Mouse (Mus musculus) neural tube, embryonic 13.5 days (tissue): ENCODE results near the gene Eya4. TPM values are rescaled to one million over a fixed set of nuclear protein-coding genes. Genes with fewer than 3 reads are reported as not detected.
A peak's percentile ranks its signal among the peaks of the same experiment; 100 is the strongest.

ENCODE experiments used
- ATAC-seq: fragments of 200-750 bp; cut with Nextera tagmentation; 2 replicates; pipeline ENCODE4 v1.8.0; 2017; ENCODE audit warnings: low read depth, mild to moderate bottlenecking, moderate TSS enrichment, moderate library complexity
- H3K27ac ChIP-seq: fragments of 300-500 bp; sonication (generic); replicated peaks from 2 replicates; pipeline ENCODE4 v1.5.1; 2015; ENCODE audit warnings: moderate library complexity, mild to moderate bottlenecking, inconsistent platforms
- H3K27me3 ChIP-seq: fragments of 300-500 bp; sonication (generic); 2 replicates; pipeline ENCODE4 v1.6.1; 2015; ENCODE audit warnings: mild to moderate bottlenecking, inconsistent platforms
- H3K36me3 ChIP-seq: fragments of 300-500 bp; sonication (generic); 2 replicates; pipeline ENCODE4 v1.6.1; 2015; ENCODE audit warnings: mild to moderate bottlenecking, inconsistent platforms
- H3K4me1 ChIP-seq: fragments of 300-500 bp; sonication (generic); replicated peaks from 2 replicates; pipeline ENCODE4 v1.6.1; 2015; ENCODE audit warnings: inconsistent platforms
- H3K4me2 ChIP-seq: fragments of 300-500 bp; sonication (generic); 2 replicates; pipeline ENCODE4 v1.6.1; 2015; ENCODE audit warnings: inconsistent platforms, mild to moderate bottlenecking, moderate library complexity
- H3K4me3 ChIP-seq: fragments of 300-500 bp; sonication (generic); 2 replicates; pipeline ENCODE4 v1.5.1; 2015; ENCODE audit warnings: mild to moderate bottlenecking, inconsistent platforms
- H3K9ac ChIP-seq: fragments of 300-500 bp; sonication (generic); 2 replicates; pipeline ENCODE4 v1.6.1; 2015; ENCODE audit warnings: moderate library complexity, mild to moderate bottlenecking, inconsistent platforms
- H3K9me3 ChIP-seq: fragments of 300-500 bp; sonication (generic); 2 replicates; pipeline ENCODE4 v1.6.1; 2016; ENCODE audit warnings: inconsistent platforms
- WGBS: fragments of 180-500 bp; shearing (Covaris S2); methylation state at CpG from one replicate; pipeline ENCODE4 v1.1.7; 2015; 5-methylcytosine and 5-hydroxymethylcytosine counted together
- polyA plus RNA-seq: library from polyadenylated mRNA; unstranded; fragments of >200 nt; fragmentation: Nextera tagmentation; extraction: Ambion mirVana; gene quantifications from 2 replicates; pipeline ENCODE4 v1.2.1, GENCODE M21; 2015

Eya4 gene
- polyA plus RNA-seq, 1 experiment from 2014 or later, result 0.75 TPM

- Histone ChIP-seq H3K9me3 (no peaks in the 10 kb centered on the region), H3K4me2 (no peak overlapping the region), H3K9ac (no peak overlapping the region), H3K4me1 (no peaks in the 10 kb centered on the region), H3K4me3 (no peak overlapping the region), H3K36me3 (no peaks in the 10 kb centered on the region), H3K27ac (no peak overlapping the region), H3K27me3 (no peaks in the 10 kb centered on the region)
- 66% methylated on average over 4 of the region's 4 CpGs for WGBS
- 0 out of 2 replicates have a peak, but pooled peaks have one; percentile 15 for ATAC-seq
These were observed 28.3 kb downstream of the Eya4 start for GRCm38 (mm10) chr10:23322275-23322674.

GRCm38 (mm10) chr10:23295616-23296015 lies 55.0 kb downstream of the Eya4 start:
- H3K4me1 ChIP-seq, result no peaks in the 10 kb centered on the region
- 92% methylated on average over 3 of the region's 3 CpGs for WGBS
- ATAC-seq, result no peak

GRCm38 (mm10) chr10:23292495-23292894 lies 58.1 kb downstream of the Eya4 start:
- no peaks in the 10 kb centered on the region for H3K27me3 ChIP-seq
- H3K4me1 ChIP-seq, result no peaks in the 10 kb centered on the region
- H3K4me3 ChIP-seq, result no peak overlapping the region
- ATAC-seq, result no peak
- no peaks in the 10 kb centered on the region for H3K9me3 ChIP-seq
- no peak overlapping the region for H3K4me2 ChIP-seq
- no peak overlapping the region for H3K9ac ChIP-seq
- no peak overlapping the region for H3K27ac ChIP-seq
- WGBS, result 66% methylated on average over 7 of the region's 7 CpGs
- H3K36me3 ChIP-seq, result no peaks in the 10 kb centered on the region

More at GRCm38 (mm10) chr10:23295616-23296015, 55.0 kb downstream of the Eya4 start:
- no peak overlapping the region for H3K27ac ChIP-seq
- H3K27me3 ChIP-seq, result no peaks in the 10 kb centered on the region
- no peak overlapping the region for H3K9ac ChIP-seq
- no peaks in the 10 kb centered on the region for H3K9me3 ChIP-seq
- H3K4me2 ChIP-seq, result no peak overlapping the region
- no peaks in the 10 kb centered on the region for H3K36me3 ChIP-seq
- no peak overlapping the region for H3K4me3 ChIP-seq

- no peak overlapping the region for H3K4me2 ChIP-seq
- no peak overlapping the region for H3K9ac ChIP-seq
- 93% methylated on average over 3 of the region's 3 CpGs for WGBS
- H3K4me3 ChIP-seq, result no peak overlapping the region
- H3K27ac ChIP-seq, result no peak overlapping the region
- H3K9me3 ChIP-seq, result no peaks in the 10 kb centered on the region
- no peaks in the 10 kb centered on the region for H3K4me1 ChIP-seq
- no peak for ATAC-seq
- H3K27me3 ChIP-seq, result no peaks in the 10 kb centered on the region
- H3K36me3 ChIP-seq, result no peaks in the 10 kb centered on the region
These were observed 73.2 kb downstream of the Eya4 start for GRCm38 (mm10) chr10:23277371-23277770.

- no peaks in the 10 kb centered on the region for H3K36me3 ChIP-seq
- no peak overlapping the region for H3K27ac ChIP-seq
- H3K4me2 ChIP-seq, result no peak overlapping the region
- no peak overlapping the region for H3K9ac ChIP-seq
- 43% methylated on average over 9 of the region's 9 CpGs for WGBS
- no peaks in the 10 kb centered on the region for H3K9me3 ChIP-seq
- peak; percentile 76 for ATAC-seq
- H3K27me3 ChIP-seq, result no peaks in the 10 kb centered on the region
- H3K4me3 ChIP-seq, result no peak overlapping the region
- 0 out of 2 replicates have a peak, but pooled peaks cover 6% of the 10 kb centered on the region for H3K4me1 ChIP-seq
These were observed 79.5 kb downstream of the Eya4 start for GRCm38 (mm10) chr10:23271050-23271621.

- ATAC-seq, result no peak
- WGBS, result 85% methylated on average over 2 of the region's 2 CpGs
- H3K9ac ChIP-seq, result no peak overlapping the region
- H3K4me2 ChIP-seq, result no peak overlapping the region
- no peaks in the 10 kb centered on the region for H3K27me3 ChIP-seq
- H3K36me3 ChIP-seq, result no peaks in the 10 kb centered on the region
- no peak overlapping the region for H3K4me3 ChIP-seq
- 0 out of 2 replicates have a peak, but pooled peaks cover 6% of the 10 kb centered on the region for H3K4me1 ChIP-seq
- H3K9me3 ChIP-seq, result no peaks in the 10 kb centered on the region
- H3K27ac ChIP-seq, result no peak overlapping the region
These were observed 80.1 kb downstream of the Eya4 start for GRCm38 (mm10) chr10:23270502-23270901.

- Histone ChIP-seq H3K36me3 (no peaks in the 10 kb centered on the region), H3K9ac (no peak overlapping the region), H3K4me1 (no peaks in the 10 kb centered on the region), H3K4me2 (no peak overlapping the region), H3K9me3 (no peaks in the 10 kb centered on the region), H3K27ac (no peak overlapping the region), H3K4me3 (no peak overlapping the region), H3K27me3 (no peaks in the 10 kb centered on the region)
- 31% methylated on average over 4 of the region's 4 CpGs for WGBS
- ATAC-seq, result no peak
These were observed 98.4 kb downstream of the Eya4 start for GRCm38 (mm10) chr10:23252180-23252579.

GRCm38 (mm10) chr10:23246485-23246884 lies 104.1 kb downstream of the Eya4 start:
- no peaks in the 10 kb centered on the region for H3K9me3 ChIP-seq
- H3K27me3 ChIP-seq, result no peaks in the 10 kb centered on the region
- 87% methylated on average over 3 of the region's 3 CpGs for WGBS
- H3K4me3 ChIP-seq, result no peak overlapping the region
- no peaks in the 10 kb centered on the region for H3K36me3 ChIP-seq
- H3K4me2 ChIP-seq, result no peak overlapping the region
- H3K27ac ChIP-seq, result no peak overlapping the region
- no peak overlapping the region for H3K9ac ChIP-seq
- H3K4me1 ChIP-seq, result no peaks in the 10 kb centered on the region
- ATAC-seq, result no peak

- Histone ChIP-seq H3K4me2 (no peak overlapping the region), H3K9me3 (no peaks in the 10 kb centered on the region), H3K27ac (no peak overlapping the region), H3K4me3 (no peak overlapping the region), H3K36me3 (no peaks in the 10 kb centered on the region), H3K9ac (no peak overlapping the region), H3K4me1 (0 out of 2 replicates have a peak, but pooled peaks cover 3% of the 10 kb centered on the region), H3K27me3 (no peaks in the 10 kb centered on the region)
- ATAC-seq, result no peak
- WGBS, result 77% methylated on average over 11 of the region's 11 CpGs
These were observed 113.7 kb downstream of the Eya4 start for GRCm38 (mm10) chr10:23236918-23237317.

- Histone ChIP-seq H3K4me2 (no peak overlapping the region), H3K9ac (no peak overlapping the region), H3K36me3 (no peaks in the 10 kb centered on the region), H3K27me3 (no peaks in the 10 kb centered on the region), H3K27ac (no peak overlapping the region), H3K4me3 (no peak overlapping the region), H3K9me3 (no peaks in the 10 kb centered on the region), H3K4me1 (0 out of 2 replicates have a peak, but pooled peaks cover 3% of the 10 kb centered on the region)
- WGBS, result 88% methylated on average over 4 of the region's 4 CpGs
- no peak for ATAC-seq
These were observed 115.2 kb downstream of the Eya4 start for GRCm38 (mm10) chr10:23235405-23235804.

- no peaks in the 10 kb centered on the region for H3K27me3 ChIP-seq
- H3K9ac ChIP-seq, result no peak overlapping the region
- WGBS, result 68% methylated on average over 6 of the region's 6 CpGs
- no peak for ATAC-seq
- 0 out of 2 replicates have a peak, but pooled peaks cover 3% of the 10 kb centered on the region for H3K4me1 ChIP-seq
- H3K4me2 ChIP-seq, result no peak overlapping the region
- no peaks in the 10 kb centered on the region for H3K36me3 ChIP-seq
- no peaks in the 10 kb centered on the region for H3K9me3 ChIP-seq
- H3K27ac ChIP-seq, result no peak overlapping the region
- no peak overlapping the region for H3K4me3 ChIP-seq
These were observed 117.2 kb downstream of the Eya4 start for GRCm38 (mm10) chr10:23233425-23233824.

GRCm38 (mm10) chr10:23230863-23231262 lies 119.7 kb downstream of the Eya4 start:
- no peak for ATAC-seq
- H3K9me3 ChIP-seq, result no peaks in the 10 kb centered on the region
- no peak overlapping the region for H3K4me2 ChIP-seq
- no peak overlapping the region for H3K27ac ChIP-seq
- no peak overlapping the region for H3K4me3 ChIP-seq
- no peaks in the 10 kb centered on the region for H3K4me1 ChIP-seq
- whole genome bisulfite sequencing, result 73% methylated on average over 5 of the region's 5 CpGs
- H3K27me3 ChIP-seq, result no peaks in the 10 kb centered on the region
- no peak overlapping the region for H3K9ac ChIP-seq
- no peaks in the 10 kb centered on the region for H3K36me3 ChIP-seq

- no peak overlapping the region for H3K4me2 ChIP-seq
- no peak overlapping the region for H3K27ac ChIP-seq
- ATAC-seq, result no peak
- no peaks in the 10 kb centered on the region for H3K4me1 ChIP-seq
- no peaks in the 10 kb centered on the region for H3K36me3 ChIP-seq
- WGBS, result 92% methylated on average over 5 of the region's 5 CpGs
- no peaks in the 10 kb centered on the region for H3K27me3 ChIP-seq
- H3K4me3 ChIP-seq, result no peak overlapping the region
- H3K9me3 ChIP-seq, result no peaks in the 10 kb centered on the region
- no peak overlapping the region for H3K9ac ChIP-seq
These were observed 127.2 kb downstream of the Eya4 start for GRCm38 (mm10) chr10:23223336-23223735.
